Mouse (Mus musculus) left cerebral cortex, adult 2 months (tissue): ENCODE data around the gene Prkn. TPM values are rescaled to one million over a fixed set of nuclear protein-coding genes. Genes with fewer than 3 reads are reported as not detected.
A peak's percentile ranks its signal among the peaks of the same experiment; 100 is the strongest.

Source experiments
- DNase-seq, 2 experiments: peaks; one replicate each; pipeline ENCODE4 v3.0.0; 2021 to 2022; ENCODE audit warnings: low spot score in 2 of 2, mixed read lengths in 1 of 2; ENCODE audit errors: extremely low spot score in 1 of 2
- H3K27ac ChIP-seq: fragments of 200-600 bp; 2 replicates; pipeline ENCODE4 v1.8.1; 2022
- H3K4me3 ChIP-seq: fragments of 200-600 bp; 2 replicates; pipeline ENCODE4 v1.8.1; 2022
- CTCF ChIP-seq: fragments of 200-600 bp; IDR thresholded peaks from 2 replicates; pipeline ENCODE4 v1.8.1; 2022; ENCODE audit warnings: antibody characterized with exemption, mild to moderate bottlenecking, moderate library complexity
- intact Hi-C: fragments of 180-260 bp; cut with DNase I; formaldehyde crosslinking; loops from one replicate; pipeline ENCODE4 v1.15.1; 2025
- total RNA-seq, 2 experiments: library from RNA; stranded (reverse); gene quantifications; 2 replicates each; pipeline ENCODE4 v1.2.3; 2021

Gene Prkn
- total RNA-seq, 2 experiments from 2014 or later: 17.2 to 18.8 TPM

DNA sequence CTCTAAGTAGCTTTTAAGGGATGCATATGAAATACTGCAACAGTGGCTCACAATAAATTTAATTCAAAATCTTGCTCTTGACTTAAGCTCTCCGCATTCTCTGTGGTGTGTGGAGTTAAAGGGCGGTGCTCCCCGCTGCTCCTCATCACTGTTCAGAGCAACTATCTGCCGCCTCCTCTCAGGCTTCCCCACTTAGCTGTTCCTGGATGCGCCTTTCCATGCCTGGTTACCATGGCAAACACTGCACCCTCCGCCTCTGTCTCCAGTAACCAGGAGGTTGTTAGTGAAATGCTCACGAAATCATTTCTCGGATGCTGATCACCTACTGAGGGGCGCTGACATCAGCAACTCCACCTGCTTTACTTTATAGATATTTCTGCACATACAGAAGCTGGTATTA lies 1080.8 kb downstream of the Prkn start:
- H3K27ac ChIP-seq: no peak overlapping the region
- H3K4me3 ChIP-seq: no peak overlapping the region
- intact Hi-C loops: no loop called here
- peak; percentile 44 to 70 for DNase-seq
- TF ChIP-seq CTCF: no peak

DNA sequence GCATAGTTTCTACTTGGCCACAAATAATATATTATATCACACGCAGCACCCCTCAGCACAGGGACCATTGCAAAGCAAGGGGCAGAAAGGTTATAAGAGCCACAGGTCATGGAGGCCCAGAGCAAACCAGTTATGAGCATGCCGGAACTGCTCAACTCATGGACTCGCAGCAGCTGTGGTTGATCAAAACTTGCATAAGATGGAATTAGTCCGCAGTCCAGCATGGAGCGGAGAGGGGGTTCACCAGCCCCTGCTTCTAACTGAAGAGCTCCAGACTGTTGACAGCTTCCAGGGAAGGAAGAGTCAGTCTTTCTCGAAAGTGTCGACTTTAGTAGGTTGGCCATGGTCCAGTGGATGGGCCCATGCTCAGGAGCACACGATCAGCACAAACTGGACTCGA lies 1083.8 kb downstream of the Prkn start:
- intact Hi-C loops: no loop called here
- DNase-seq: no peak
- H3K27ac ChIP-seq: no peak overlapping the region
- no peak for TF ChIP-seq CTCF
- no peak overlapping the region for H3K4me3 ChIP-seq

DNA sequence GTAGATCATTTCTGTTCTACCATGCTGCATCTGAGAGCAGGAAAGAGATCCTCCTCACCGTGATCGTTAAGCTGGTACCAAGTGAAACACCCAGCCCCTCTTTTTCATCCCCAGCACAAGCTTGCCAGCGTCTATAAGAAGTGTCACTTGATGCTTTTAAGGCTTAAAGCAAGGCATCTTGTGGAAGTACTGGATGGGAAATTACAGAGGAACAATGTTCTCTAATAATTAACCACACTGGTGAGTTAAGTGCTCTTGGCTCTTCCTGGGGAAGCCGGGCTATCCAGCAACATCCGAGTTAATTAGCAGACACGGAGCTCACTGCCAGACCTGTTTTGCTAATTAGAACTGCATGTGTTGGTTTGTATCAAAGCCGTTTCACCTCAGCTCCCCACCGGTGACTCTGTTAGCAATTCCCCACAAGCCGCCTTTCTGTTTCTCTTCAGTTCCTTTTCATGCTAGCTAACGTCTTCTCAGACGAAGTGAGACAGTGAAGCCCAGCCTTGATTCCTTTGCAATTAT lies 1086.7 kb downstream of the Prkn start:
- DNase-seq: no peak

DNA sequence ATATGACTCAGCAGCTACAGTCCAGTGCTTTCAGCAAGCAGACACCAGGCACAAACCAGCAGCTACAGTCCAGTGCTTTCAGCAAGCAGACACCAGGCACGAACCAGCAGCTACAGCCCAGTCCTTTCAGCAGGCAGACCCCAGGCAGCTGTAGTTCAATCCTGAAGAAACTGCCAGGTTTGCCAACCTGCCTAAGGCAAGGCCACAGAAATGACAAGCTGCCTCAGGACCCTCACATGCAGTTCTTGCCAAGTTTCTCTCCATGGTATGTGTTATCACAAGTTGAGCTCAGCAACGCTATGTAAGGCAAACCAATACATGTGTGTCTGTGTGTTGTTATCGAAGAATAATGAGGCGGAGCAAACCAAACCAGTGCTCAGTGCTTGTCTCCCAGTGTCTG lies 1091.5 kb downstream of the Prkn start:
- no peak overlapping the region for H3K4me3 ChIP-seq
- no peak for TF ChIP-seq CTCF
- H3K27ac ChIP-seq: no peak overlapping the region
- no peak for DNase-seq
- intact Hi-C loops: no loop called here

More for the DNA sequence above, 1086.7 kb downstream of the Prkn start:
- no peak for TF ChIP-seq CTCF
- Histone ChIP-seq H3K4me3 (no peak overlapping the region), H3K27ac (no peak overlapping the region)
- intact Hi-C loops: no loop called here

DNA sequence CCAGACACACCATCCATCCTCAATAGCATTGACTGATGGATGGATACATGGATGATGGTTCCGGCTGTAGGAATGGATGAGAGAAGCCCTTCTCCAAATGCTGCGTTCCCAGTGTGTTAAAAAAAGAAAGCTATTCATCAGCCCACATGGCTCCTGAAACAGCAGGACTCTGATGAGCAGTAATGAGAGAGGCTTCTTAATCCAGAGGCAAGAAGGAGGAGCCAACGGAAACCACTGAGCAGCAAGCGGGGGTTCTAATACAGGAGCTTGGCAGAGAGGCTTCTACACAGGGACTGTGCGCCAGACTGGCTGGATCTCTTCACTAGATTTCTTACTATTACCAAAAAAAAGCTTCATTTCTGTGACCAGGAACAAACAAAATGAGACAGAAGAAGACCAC lies 1093.6 kb downstream of the Prkn start:
- H3K4me3 ChIP-seq: no peak overlapping the region
- DNase-seq: no peak
- intact Hi-C loops: no loop called here
- TF ChIP-seq CTCF: no peak
- H3K27ac ChIP-seq: no peak overlapping the region

DNA sequence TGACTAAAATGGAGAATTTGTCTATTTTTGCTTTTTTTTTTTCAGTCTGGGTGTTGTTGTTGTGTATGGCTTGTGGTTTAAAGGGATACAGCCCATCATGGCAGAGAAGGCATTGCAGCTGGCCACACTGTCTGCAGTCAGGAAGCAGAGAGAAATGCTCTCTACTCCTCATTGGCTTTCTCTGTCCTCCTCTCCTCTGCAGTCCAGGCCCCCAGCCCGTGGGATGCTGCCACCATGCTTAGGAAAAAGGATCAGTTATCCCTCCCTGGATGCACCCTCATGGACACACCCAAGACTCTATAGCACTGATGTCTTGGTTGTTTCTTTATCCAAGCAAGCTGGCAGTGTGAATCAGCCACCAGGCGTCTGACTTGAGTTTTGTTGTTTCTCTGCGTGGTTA lies 1107.3 kb downstream of the Prkn start:
- no peak for DNase-seq
- intact Hi-C loops: no loop called here
- Histone ChIP-seq H3K4me3 (no peak overlapping the region), H3K27ac (no peak overlapping the region)
- TF ChIP-seq CTCF: no peak

DNA sequence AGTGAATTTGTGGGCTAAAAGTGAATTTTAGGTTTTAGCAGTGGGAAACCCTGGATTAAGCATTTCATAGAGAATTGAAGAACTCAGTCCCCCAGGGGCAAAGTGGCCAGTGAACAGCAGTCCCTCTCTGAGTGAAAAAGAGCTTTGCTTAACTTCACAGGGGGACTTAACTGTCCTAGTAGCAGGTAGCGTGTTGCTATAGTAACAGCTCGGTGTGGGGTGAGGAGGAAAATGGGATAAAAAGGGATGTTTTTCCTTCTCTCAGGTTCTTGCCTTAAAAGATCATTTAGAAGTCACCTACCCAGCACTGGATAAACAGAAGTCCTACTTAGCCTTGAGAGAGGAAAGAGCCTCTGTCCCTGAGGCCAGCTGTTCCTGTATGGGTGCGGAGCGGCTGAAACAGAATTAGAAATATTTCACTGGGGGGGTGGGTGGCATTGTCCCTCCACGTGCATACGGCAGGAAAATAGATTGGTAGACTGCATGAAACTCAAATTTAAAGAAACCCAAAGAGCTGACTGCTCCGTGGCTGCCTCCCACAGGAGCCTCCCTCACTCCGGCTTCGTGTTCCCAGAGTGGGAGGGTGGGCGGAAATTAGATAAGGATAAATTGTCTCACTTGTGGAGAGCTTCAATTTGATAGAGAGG lies 1109.5 kb downstream of the Prkn start:
- peak; percentile 32 to 50 for DNase-seq
- intact Hi-C loops: no loop called here
- no peak for TF ChIP-seq CTCF
- no peak overlapping the region for H3K4me3 ChIP-seq
- H3K27ac ChIP-seq: peak overlapping the region; percentile 21

DNA sequence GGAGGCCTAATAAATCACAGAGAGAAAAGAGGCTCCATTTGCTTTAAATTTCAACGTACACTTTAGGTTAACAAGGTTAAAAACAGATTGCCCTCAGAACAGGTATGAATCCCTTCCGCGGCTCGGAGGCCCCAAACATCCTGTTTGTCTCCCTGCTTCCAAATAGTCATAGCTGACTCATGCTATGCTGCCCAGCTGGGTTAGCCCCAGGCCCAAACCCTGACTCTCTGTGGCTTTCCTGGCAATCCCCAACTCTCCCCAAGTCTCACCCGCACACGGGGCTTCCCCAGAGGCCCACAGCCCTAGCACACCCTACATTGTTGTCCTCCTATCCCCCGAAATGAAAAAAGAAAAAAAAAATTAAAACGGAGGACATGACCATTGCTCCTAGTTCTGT lies 1110.0 kb downstream of the Prkn start:
- H3K27ac ChIP-seq: no peak overlapping the region
- no peak overlapping the region for H3K4me3 ChIP-seq
- no peak for TF ChIP-seq CTCF
- intact Hi-C loops: no loop called here
- DNase-seq: no peak

DNA sequence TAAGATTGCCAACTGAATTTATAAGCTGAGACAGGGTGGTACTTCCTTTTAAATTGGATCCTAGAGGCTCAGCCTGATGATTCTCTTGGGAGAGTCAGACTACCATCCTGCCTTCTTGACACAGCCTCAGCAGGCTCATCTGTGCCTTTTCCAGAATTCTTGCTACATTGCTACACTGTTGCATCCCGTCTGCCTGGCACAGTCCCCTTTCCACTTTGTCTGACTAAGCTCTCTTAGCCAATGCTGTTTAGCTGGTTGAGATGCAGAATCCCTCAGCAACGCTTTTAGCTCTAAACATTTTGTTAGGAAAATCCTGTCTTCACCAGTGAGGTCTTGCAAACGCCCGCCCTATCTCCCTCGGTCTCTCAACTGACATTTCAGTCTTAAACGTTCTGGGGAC lies 1115.1 kb downstream of the Prkn start:
- no peak for DNase-seq
- intact Hi-C loops: no loop called here
- H3K4me3 ChIP-seq: no peak overlapping the region
- H3K27ac ChIP-seq: no peak overlapping the region
- no peak for TF ChIP-seq CTCF

DNA sequence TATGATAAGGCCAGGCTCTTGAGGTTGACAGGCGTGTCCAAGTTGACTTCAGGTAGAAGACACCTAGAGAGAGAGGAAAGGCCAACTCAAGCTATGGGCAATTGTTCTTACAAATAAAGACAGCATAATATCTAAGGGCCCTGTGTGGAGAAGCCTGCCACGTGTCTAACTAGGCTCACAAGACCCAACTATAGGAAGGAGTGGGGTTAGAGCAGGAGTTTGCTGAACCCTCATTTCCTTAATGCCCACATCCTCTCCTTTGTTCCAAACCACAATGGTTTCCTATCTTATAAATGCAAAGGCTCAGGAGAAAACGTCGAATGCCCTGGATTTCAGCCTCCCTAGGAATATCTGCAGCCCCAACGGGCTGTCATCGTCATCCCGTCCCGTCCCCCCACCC lies 1120.3 kb downstream of the Prkn start:
- DNase-seq: no peak
- Histone ChIP-seq H3K27ac (no peak overlapping the region), H3K4me3 (no peak overlapping the region)
- intact Hi-C loops: no loop called here
- TF ChIP-seq CTCF: no peak

DNA sequence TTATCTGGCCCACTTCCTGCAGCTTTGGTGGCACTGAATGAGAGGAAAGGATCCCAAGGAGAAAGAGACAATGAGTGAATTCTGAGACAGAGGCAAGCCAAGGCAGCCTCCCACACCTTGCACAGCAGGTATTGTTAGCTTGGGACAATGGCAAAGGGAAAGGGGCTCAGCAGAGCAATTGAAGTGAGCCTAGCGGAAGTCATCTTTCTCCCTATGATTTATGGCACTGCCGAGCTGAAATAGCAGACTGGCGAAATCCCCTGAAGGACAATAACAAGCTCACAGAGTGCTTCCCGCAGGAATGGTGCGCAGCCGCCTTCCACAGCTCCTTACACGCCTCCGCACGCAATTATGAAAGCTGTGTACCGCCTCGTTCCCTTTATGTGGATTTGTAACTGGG lies 1122.6 kb downstream of the Prkn start:
- peak; percentile 64 to 66 for DNase-seq
- no peak overlapping the region for H3K4me3 ChIP-seq
- peak overlapping the region; percentile 71 for H3K27ac ChIP-seq
- TF ChIP-seq CTCF: no peak
- intact Hi-C loops: no loop called here

DNA sequence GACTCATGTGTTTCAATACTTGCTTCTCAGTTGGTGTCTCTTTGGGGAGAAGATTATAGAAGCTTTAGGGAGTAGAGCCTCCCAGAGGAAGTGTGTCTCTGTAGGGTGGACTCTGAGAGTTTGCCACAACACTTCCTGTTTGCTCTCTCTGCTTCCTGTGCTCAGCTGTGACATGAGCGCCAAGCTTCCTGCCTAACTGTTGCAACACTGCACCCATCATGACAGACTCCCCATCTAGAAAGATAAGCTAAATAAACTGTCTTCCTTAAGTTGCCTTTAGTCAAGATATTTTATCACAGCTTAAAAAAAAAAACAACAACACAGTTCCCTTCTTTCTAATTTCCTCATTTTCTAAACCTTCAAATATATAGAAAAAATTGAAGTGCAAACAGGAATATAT lies 1130.0 kb downstream of the Prkn start:
- intact Hi-C loops: loop anchor here (5.0 kb wide), 2 partner anchors 348 to 1653 kb away; partner anchors contain the start of gene Qk
- no peak overlapping the region for H3K27ac ChIP-seq
- TF ChIP-seq CTCF: no peak
- no peak overlapping the region for H3K4me3 ChIP-seq
- no peak for DNase-seq

DNA sequence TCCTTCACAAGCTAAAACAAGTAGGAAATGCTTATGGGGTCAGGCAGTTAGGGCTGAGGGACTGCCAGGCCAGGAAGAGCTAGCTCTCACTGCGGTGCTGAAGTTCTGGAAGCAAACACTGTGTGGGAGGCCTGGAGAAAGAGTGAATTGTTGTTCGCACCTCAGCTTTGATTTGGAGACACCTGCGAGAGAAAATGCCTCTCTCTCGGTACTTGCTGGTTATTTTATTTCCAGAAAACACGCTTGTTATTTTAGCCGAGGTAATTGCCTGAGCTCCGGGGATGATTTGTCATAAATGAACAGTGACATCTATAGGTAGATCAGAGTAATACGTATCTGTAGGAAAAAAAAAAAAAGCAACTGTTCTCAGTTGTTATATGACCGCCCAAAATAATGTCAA lies 1132.4 kb downstream of the Prkn start:
- DNase-seq: no peak
- TF ChIP-seq CTCF: peak; percentile 61
- Histone ChIP-seq H3K4me3 (no peak overlapping the region), H3K27ac (peak overlapping the region; percentile 56)
- intact Hi-C loops: loop anchor here (2.0 to 5.0 kb wide), 3 partner anchors 126 to 1655 kb away; partner anchors contain the start of gene Qk
